Mouse (Mus musculus) forebrain, embryonic 11.5 days (tissue): Measurements from ENCODE around the gene 2810459M11Rik. TPM values are rescaled to one million over a fixed set of nuclear protein-coding genes. Genes with fewer than 3 reads are reported as not detected.

Experiments
- ATAC-seq: fragments of 200-750 bp; cut with Nextera tagmentation; replicated peaks from 2 replicates; pipeline ENCODE4 v1.8.0; 2017; ENCODE audit warnings: moderate TSS enrichment; ENCODE audit not compliant: low FRiP score
- DNase-seq: peaks from one replicate; pipeline ENCODE4 v3.0.0-alpha.2; 2017; ENCODE audit warnings: low spot score
- H3K27ac ChIP-seq: fragments of 300-500 bp; sonication (generic); 2 replicates; pipeline ENCODE4 v1.5.1; 2014; ENCODE audit warnings: low read depth, low read length
- H3K27me3 ChIP-seq: fragments of 300-500 bp; sonication (generic); 2 replicates; pipeline ENCODE4 v1.6.1; 2014; ENCODE audit warnings: mild to moderate bottlenecking, low read length, mixed read lengths; ENCODE audit not compliant: control insufficient read depth, insufficient read depth
- H3K36me3 ChIP-seq: fragments of 300-500 bp; sonication (generic); 2 replicates; pipeline ENCODE4 v1.6.1; 2014; ENCODE audit warnings: mild to moderate bottlenecking, low read length, moderate library complexity, mixed read lengths; ENCODE audit not compliant: control insufficient read depth, insufficient read depth
- H3K4me1 ChIP-seq: fragments of 300-500 bp; sonication (generic); replicated peaks from 2 replicates; pipeline ENCODE4 v1.6.1; 2014; ENCODE audit warnings: low read length, mixed read lengths; ENCODE audit not compliant: control insufficient read depth, insufficient read depth
- H3K4me2 ChIP-seq: fragments of 300-500 bp; sonication (generic); 2 replicates; pipeline ENCODE4 v1.6.1; 2014; ENCODE audit warnings: low read depth, mild to moderate bottlenecking, low read length, moderate library complexity, mixed read lengths; ENCODE audit not compliant: severe bottlenecking
- H3K4me3 ChIP-seq: fragments of 300-500 bp; sonication (generic); 2 replicates; pipeline ENCODE4 v1.5.1; 2014; ENCODE audit warnings: low read depth, low read length
- H3K9ac ChIP-seq: fragments of 300-500 bp; sonication (generic); 2 replicates; pipeline ENCODE4 v1.6.1; 2014; ENCODE audit warnings: low read length
- H3K9me3 ChIP-seq: fragments of 300-500 bp; sonication (generic); 2 replicates; pipeline ENCODE4 v1.6.1; 2016; ENCODE audit warnings: low read length, mixed read lengths; ENCODE audit not compliant: control insufficient read depth
- WGBS: fragments of 180-500 bp; shearing (Covaris S2); extraction: QIAGEN DNeasy Blood & Tissue Kit; methylation state at CpG from one replicate; pipeline ENCODE4 v1.1.7; 2014; 5-methylcytosine and 5-hydroxymethylcytosine counted together
- polyA plus RNA-seq: library from polyadenylated mRNA; unstranded; fragments of >200 nt; fragmentation: Nextera tagmentation; extraction: Ambion mirVana; gene quantifications from 2 replicates; pipeline ENCODE4 v1.2.1, GENCODE M21; 2014

2810459M11Rik gene
- polyA plus RNA-seq, 1 experiment from 2014 or later, result 0.07 TPM

- H3K4me1 ChIP-seq, result no peaks in the 10 kb centered on the region; the same call in 1 of the 2 replicates
- H3K27me3 ChIP-seq, result peaks cover 29% of the 10 kb centered on the region
- H3K9me3 ChIP-seq, result no peaks in the 10 kb centered on the region
- peak overlapping the region; percentile 50; the same call in 1 of the 2 replicates for H3K4me3 ChIP-seq
- WGBS, result 5% methylated on average over 24 of the region's 24 CpGs
- H3K27ac ChIP-seq, result no peak overlapping the region
- no peak overlapping the region for H3K9ac ChIP-seq
- ATAC-seq, result 0 out of 2 replicates have a peak, but pooled peaks have one; percentile 10
- peak overlapping the region; percentile 97 for H3K4me2 ChIP-seq
- DNase-seq, result peak; percentile 51
- H3K36me3 ChIP-seq, result no peaks in the 10 kb centered on the region
Observed at GRCm38 (mm10) chr1:86046833-86047563, 1.3 kb downstream of the 2810459M11Rik start.

- ATAC-seq, result no peak
- H3K9ac ChIP-seq, result no peak overlapping the region
- 82% methylated on average over 4 of the region's 4 CpGs for WGBS
- H3K9me3 ChIP-seq, result no peaks in the 10 kb centered on the region
- DNase-seq, result no peak
- no peaks in the 10 kb centered on the region; the same call in 1 of the 2 replicates for H3K4me1 ChIP-seq
- peaks cover 29% of the 10 kb centered on the region for H3K27me3 ChIP-seq
- H3K4me3 ChIP-seq, result no peak overlapping the region
- H3K4me2 ChIP-seq, result no peak overlapping the region
- H3K36me3 ChIP-seq, result no peaks in the 10 kb centered on the region
- H3K27ac ChIP-seq, result no peak overlapping the region
Observed at GRCm38 (mm10) chr1:86048231-86048630, 2.6 kb downstream of the 2810459M11Rik start.

- no peaks in the 10 kb centered on the region; the same call in 1 of the 2 replicates for H3K4me1 ChIP-seq
- 80% methylated on average over 3 of the region's 3 CpGs for WGBS
- no peak for DNase-seq
Observed at GRCm38 (mm10) chr1:86048744-86049143, 3.1 kb downstream of the 2810459M11Rik start.

GRCm38 (mm10) chr1:86053198-86053921, 7.7 kb downstream of the 2810459M11Rik start:
- DNase-seq (no peak), ATAC-seq (no peak)
- Histone ChIP-seq H3K4me2 (no peak overlapping the region), H3K27me3 (no peaks in the 10 kb centered on the region), H3K9me3 (no peaks in the 10 kb centered on the region), H3K9ac (no peak overlapping the region), H3K4me1 (no peaks in the 10 kb centered on the region), H3K36me3 (no peaks in the 10 kb centered on the region), H3K4me3 (no peak overlapping the region), H3K27ac (no peak overlapping the region)
- WGBS, result 87% methylated on average over 12 of the region's 12 CpGs

More at GRCm38 (mm10) chr1:86048744-86049143, 3.1 kb downstream of the 2810459M11Rik start:
- Histone ChIP-seq H3K27ac (no peak overlapping the region), H3K4me3 (no peak overlapping the region), H3K27me3 (peaks cover 29% of the 10 kb centered on the region), H3K9me3 (no peaks in the 10 kb centered on the region), H3K36me3 (no peaks in the 10 kb centered on the region), H3K9ac (no peak overlapping the region), H3K4me2 (no peak overlapping the region)
- ATAC-seq, result no peak

- no peak for ATAC-seq
- Histone ChIP-seq H3K9me3 (no peaks in the 10 kb centered on the region), H3K4me1 (no peaks in the 10 kb centered on the region), H3K27ac (no peak overlapping the region), H3K4me3 (no peak overlapping the region), H3K9ac (no peak overlapping the region), H3K27me3 (no peaks in the 10 kb centered on the region), H3K36me3 (no peaks in the 10 kb centered on the region), H3K4me2 (no peak overlapping the region)
- 53% methylated on average over 3 of the region's 3 CpGs for WGBS
- DNase-seq, result no peak
Observed at GRCm38 (mm10) chr1:86054943-86055342, 9.3 kb downstream of the 2810459M11Rik start.

GRCm38 (mm10) chr1:86056284-86056683, 10.6 kb downstream of the 2810459M11Rik start:
- 91% methylated on average over 4 of the region's 4 CpGs for WGBS
- H3K4me3 ChIP-seq, result no peak overlapping the region
- no peaks in the 10 kb centered on the region for H3K27me3 ChIP-seq
- no peaks in the 10 kb centered on the region for H3K4me1 ChIP-seq
- no peak overlapping the region for H3K4me2 ChIP-seq
- ATAC-seq (no peak), DNase-seq (no peak)
- H3K9me3 ChIP-seq, result no peaks in the 10 kb centered on the region
- no peaks in the 10 kb centered on the region for H3K36me3 ChIP-seq
- no peak overlapping the region for H3K9ac ChIP-seq
- no peak overlapping the region for H3K27ac ChIP-seq

GRCm38 (mm10) chr1:86058856-86059769, 13.4 kb downstream of the 2810459M11Rik start:
- Histone ChIP-seq H3K27me3 (no peaks in the 10 kb centered on the region), H3K36me3 (no peaks in the 10 kb centered on the region), H3K4me3 (peak overlapping the region; percentile 28), H3K4me1 (no peaks in the 10 kb centered on the region), H3K9ac (peak overlapping the region; percentile 53), H3K4me2 (peak overlapping the region; percentile 48), H3K9me3 (no peaks in the 10 kb centered on the region), H3K27ac (no peak overlapping the region)
- ATAC-seq (peak; percentile 75), DNase-seq (peak; percentile 95)
- 10% methylated on average over 21 of the region's 21 CpGs for WGBS

GRCm38 (mm10) chr1:86062523-86062922, 16.9 kb downstream of the 2810459M11Rik start:
- no peak for ATAC-seq
- DNase-seq, result no peak
- Histone ChIP-seq H3K4me3 (no peak overlapping the region), H3K27ac (no peak overlapping the region), H3K9ac (no peak overlapping the region), H3K4me1 (no peaks in the 10 kb centered on the region; the same call in 1 of the 2 replicates), H3K4me2 (no peak overlapping the region), H3K36me3 (no peaks in the 10 kb centered on the region), H3K27me3 (no peaks in the 10 kb centered on the region), H3K9me3 (no peaks in the 10 kb centered on the region)
- 85% methylated on average over 6 of the region's 6 CpGs for WGBS
